Mouse (Mus musculus): Measurements from ENCODE around the gene Them4. TPM values are rescaled to one million over a fixed set of nuclear protein-coding genes. Genes with fewer than 3 reads are reported as not detected.

The Them4 gene
- polyA plus RNA-seq, 1 experiment from 2014 or later: 10.1 TPM

DNA sequence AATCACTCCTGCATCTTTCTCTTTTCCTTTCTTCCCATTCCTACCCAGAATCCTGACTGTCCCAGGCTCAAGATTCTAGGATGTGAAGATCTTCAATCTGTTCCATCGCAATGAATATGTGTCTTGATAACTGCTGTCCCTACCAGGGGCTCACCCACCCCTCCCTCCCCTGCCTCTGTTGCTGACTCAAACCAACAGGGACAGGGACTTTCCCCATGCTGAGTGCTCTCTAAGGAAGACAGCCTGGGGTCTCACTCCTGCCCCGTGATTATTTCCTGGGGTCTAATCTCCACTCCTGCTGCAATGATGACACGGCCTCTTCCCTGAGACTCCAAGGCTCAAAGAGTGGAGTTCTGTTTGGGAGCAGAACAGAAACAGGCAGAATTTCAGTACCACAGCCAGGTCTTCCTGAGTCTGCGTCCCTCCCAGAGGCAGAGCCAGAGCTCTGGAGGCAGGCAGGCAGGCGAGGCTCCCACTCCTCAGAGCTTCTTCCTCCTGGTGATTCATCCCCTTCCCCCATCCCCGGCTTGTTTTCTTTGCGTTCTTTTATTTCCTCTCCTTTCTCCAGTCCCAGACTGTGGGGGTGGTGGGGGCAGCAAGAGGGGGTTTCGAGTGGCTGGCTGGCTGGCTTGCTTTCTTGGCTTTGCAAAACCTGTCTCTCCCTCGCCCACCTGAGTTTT lies 70.1 kb downstream of the Them4 start:
- peaks cover 15% of the 10 kb centered on the region; the same call in 1 of the 2 replicates for H3K27me3 ChIP-seq
- 25% methylated on average over 9 of the region's 9 CpGs for WGBS
- ATAC-seq (ENCODE audit: insufficient number of reproducible peaks, insufficient read depth, low FRiP score, low TSS enrichment, low read depth): no peak
- no peak overlapping the region for H3K9ac ChIP-seq (replicated peaks)
- no peaks in the 10 kb centered on the region for H3K36me3 ChIP-seq
- H3K4me3 ChIP-seq (replicated peaks): no peak overlapping the region
- no peak overlapping the region for H3K4me2 ChIP-seq
- H3K4me1 ChIP-seq (replicated peaks): peaks cover 10% of the 10 kb centered on the region
- no peak overlapping the region for H3K27ac ChIP-seq
- no peaks in the 10 kb centered on the region for H3K9me3 ChIP-seq

Other genes starting within 250 kb of the Them4 start
- not detected in 2 replicates for gene Gm10697, start 237.4 kb upstream of the Them4 start, polyA plus RNA-seq (2016; fragmentation: Nextera tagmentation; extraction: Ambion mirVana)
- not detected in 2 replicates for gene Gm10696, start 131.9 kb upstream of the Them4 start, polyA plus RNA-seq (2016; fragmentation: Nextera tagmentation; extraction: Ambion mirVana)
- gene Gm5286, start 113.4 kb upstream of the Them4 start, polyA plus RNA-seq (2016; fragmentation: Nextera tagmentation; extraction: Ambion mirVana): not detected in 2 replicates
- not detected in 2 replicates for gene Gm4778, start 46.1 kb upstream of the Them4 start, polyA plus RNA-seq (2016; fragmentation: Nextera tagmentation; extraction: Ambion mirVana)
- gene Them5, start 32.0 kb downstream of the Them4 start, polyA plus RNA-seq (2016; fragmentation: Nextera tagmentation; extraction: Ambion mirVana): 0.28 TPM in 1 of 2 replicates, not detected in the other
- 2.0 and 2.1 TPM in 2 replicates for gene C2cd4d, start 52.3 kb downstream of the Them4 start, polyA plus RNA-seq (2016; fragmentation: Nextera tagmentation; extraction: Ambion mirVana)
- gene Rorc, start 62.7 kb downstream of the Them4 start, polyA plus RNA-seq (2016; fragmentation: Nextera tagmentation; extraction: Ambion mirVana): 1.1 TPM in 2 replicates
- gene Lingo4, start 88.4 kb downstream of the Them4 start, polyA plus RNA-seq (2016; fragmentation: Nextera tagmentation; extraction: Ambion mirVana): 0.09 TPM in 1 of 2 replicates, not detected in the other
- gene Tdrkh, start 103.2 kb downstream of the Them4 start, polyA plus RNA-seq (2016; fragmentation: Nextera tagmentation; extraction: Ambion mirVana): 8.5 and 8.6 TPM in 2 replicates
- 69.3 and 69.9 TPM in 2 replicates for gene Mrpl9, start 133.2 kb downstream of the Them4 start, polyA plus RNA-seq (2016; fragmentation: Nextera tagmentation; extraction: Ambion mirVana)
- gene Oaz3, start 133.8 kb downstream of the Them4 start, polyA plus RNA-seq (2016; fragmentation: Nextera tagmentation; extraction: Ambion mirVana): 0.33 and 0.34 TPM in 2 replicates
- 2.2 and 2.7 TPM in 2 replicates for gene Celf3, start 168.2 kb downstream of the Them4 start, polyA plus RNA-seq (2016; fragmentation: Nextera tagmentation; extraction: Ambion mirVana)
- 1.1 and 2.8 TPM in 2 replicates for gene Riiad1, start 170.3 kb downstream of the Them4 start, polyA plus RNA-seq (2016; fragmentation: Nextera tagmentation; extraction: Ambion mirVana)